Mouse (Mus musculus) adrenal gland, postnatal 10 days (tissue): ENCODE measurements around the gene Capn5. TPM values are rescaled to one million over a fixed set of nuclear protein-coding genes. Genes with fewer than 3 reads are reported as not detected.
"Not testable (repeated sequence)": the region's sequence is repeated elsewhere in the genome, so short reads cannot be mapped to it uniquely, and the experiment has no call there.

Experiments used
- DNase-seq: peaks from one replicate; pipeline ENCODE4 v3.0.0; 2021; ENCODE audit warnings: mixed read lengths
- long read RNA-seq, 2 experiments: library from polyadenylated mRNA; stranded (forward); transcript quantifications; one replicate each; pipeline ENCODE4 v2.0.0; 2021
- total RNA-seq, 2 experiments: library from RNA; stranded (reverse); gene quantifications; 2 replicates each; pipeline ENCODE4 v1.2.3; 2021

The Capn5 gene
- total RNA-seq, result 10 to 100 TPM in 1 of 2 experiments, 1 to 10 TPM in 1; 8.2 to 13.4 TPM
- long read RNA-seq, experiment 1, partial matches to known transcripts, result 0 of 3 reads
- long read RNA-seq, experiment 1, other reads (novel, unspliced or antisense), result 3 of 3 reads
- long read RNA-seq, experiment 2, full-length matches to known transcripts, result 2 of 4 reads
- long read RNA-seq, experiment 2, partial matches to known transcripts, result 0 of 4 reads
- long read RNA-seq, experiment 2, other reads (novel, unspliced or antisense), result 2 of 4 reads

DNA sequence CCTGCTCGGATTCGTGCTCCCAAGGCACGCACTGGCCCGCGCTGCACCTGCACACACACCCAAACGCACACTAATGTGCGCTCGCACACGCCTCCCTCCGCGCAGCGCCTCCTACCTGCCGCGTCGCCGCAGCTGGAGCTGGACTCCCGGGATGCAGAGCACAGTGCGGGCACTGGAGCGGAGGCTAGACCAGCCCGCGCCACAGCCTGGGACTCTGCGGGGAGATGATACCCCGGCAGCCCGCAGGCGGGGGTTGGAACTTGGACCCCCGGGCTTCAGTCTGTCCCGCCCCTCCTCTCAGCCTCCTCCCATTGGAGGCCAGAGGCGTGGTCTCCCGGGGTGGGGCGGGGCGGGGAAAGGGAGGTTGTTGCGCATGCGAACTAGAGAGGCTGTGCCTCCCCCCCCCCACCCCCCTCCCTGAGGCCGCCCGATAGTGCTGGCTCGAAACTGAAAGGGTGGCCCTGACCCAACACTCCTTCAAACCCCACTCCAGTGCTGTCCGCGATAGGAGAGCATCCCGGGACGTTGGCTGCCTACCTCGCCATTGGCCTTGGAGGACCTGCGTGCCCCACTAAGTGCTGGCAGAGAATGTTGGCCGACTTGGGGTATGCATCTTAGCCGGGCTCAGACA lies at the start of gene Capn5:
Gene Capn5, minus strand, starts transcription at position 346 of the 631 bp plus-strand sequence.
- DNase-seq, result peak; percentile 76

DNA sequence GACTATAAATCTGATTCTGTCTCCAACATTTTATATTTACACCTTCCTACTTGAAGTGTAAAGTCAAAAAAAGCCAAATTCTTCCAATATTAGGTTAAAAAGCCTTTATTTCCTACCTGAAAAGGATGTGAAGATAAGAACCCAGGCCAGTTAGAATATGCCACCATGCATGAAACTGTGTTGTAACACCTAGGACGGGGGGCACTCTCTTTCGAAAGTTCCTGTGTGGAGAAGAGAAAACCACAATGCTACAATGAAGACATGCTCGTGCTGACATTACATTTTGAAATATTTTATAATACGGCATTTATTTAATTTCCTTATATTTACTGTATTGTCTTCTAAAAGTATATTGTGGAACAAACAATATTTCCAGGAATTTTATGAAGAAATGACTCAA lies 45.7 kb upstream of the Capn5 start:
- DNase-seq, result no peak

DNA sequence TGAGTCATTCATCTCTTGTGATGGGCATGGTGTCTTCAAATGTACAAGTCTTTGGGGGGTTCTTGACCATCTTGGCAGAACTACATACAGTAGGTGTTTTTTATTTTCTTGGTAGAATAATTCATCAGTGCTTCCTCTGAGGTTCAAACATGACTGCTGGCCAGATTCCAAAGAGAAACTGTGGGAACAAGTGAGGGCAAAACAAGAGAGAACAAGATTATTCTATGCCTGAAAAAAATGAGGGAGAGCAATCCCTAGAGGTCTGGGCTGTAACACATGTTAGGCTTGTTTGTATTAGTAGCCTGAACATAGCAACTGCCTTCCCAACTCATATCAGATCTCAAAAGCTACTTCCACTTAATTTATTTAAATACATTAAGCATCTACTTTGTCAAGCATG lies 38.6 kb upstream of the Capn5 start:
- DNase-seq, result no peak

DNA sequence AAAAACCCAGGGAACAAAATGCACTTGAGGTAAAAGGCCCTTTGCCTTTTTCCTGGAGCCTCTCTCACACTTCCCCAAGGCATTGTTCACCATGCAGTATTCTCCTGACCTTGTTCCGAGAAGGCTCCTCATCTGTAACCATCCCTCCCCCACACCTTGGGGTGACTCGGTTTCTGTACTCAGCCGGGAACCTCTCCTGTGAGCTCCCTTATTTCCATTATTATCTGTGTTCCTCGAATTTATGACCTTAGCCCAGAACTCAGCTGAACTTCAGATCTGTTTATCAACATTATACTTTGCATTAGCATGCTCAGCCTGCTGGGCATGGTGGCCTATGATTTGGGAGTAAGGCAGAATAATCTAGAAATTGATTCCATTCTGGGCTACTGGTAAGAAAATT lies 24.9 kb upstream of the Capn5 start:
- DNase-seq, result no peak

DNA sequence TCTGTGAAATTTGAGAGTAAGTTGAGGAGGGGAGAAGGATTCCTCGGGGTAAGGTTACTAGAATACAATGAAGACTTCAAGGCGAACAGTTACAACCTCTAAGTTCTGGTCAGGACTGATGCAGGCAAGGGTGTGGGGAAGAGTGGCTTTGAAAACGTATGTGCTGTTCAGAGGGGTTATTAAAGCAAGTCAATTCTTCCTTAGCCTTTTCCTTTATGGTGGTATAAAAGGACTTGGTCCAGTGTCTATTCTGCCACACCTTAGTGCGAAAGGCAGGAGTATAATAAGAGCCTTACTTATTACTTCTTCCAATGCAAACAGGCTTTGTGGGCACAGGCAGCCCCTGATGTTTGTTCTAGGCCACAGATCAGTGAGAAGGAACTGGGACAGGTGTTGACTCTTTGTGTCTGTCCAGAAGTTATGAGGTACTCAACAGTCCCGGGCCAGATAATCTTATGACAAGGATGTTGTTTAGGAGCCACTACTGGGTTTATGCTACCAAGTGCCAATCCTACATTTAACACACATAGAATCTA lies 23.5 kb upstream of the Capn5 start:
- no peak for DNase-seq

DNA sequence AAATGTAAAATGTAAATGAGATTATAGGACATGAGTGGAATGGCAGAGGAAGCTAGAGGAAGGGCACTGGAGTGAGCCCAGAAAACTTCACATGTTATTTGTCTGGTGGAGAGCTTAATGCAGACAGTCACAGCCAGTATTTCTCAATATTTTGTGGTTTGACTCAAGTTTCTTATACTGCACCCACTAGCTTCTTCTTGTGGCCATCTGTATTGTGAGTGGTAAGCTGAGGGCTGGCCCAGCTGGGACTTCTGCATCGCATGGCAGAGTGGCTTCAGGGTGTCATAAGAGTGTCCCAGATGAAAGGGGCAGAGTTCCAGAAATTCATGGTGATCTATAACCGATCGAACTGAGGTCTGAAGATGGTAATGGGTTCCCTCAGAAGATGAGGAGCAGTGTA lies 22.3 kb upstream of the Capn5 start:
- DNase-seq, result no peak

DNA sequence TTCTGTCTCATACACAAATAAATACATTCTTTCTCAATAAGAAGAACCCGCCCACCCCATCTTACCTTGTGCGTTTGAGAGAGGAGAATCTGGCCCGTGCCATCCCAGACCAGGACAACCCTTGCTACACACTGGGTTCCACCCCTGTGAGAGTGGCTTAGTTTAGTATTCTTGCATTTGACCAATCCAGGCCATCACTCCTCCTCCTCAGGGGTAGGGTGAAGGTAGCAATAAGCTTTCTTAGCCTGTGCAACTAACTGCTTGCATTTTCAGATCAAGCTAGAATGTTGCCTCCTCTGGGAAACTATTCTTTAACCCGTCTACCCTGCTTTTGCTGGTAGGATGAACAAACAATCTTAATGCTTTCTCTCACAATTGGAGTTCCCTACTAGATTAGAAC lies 21.3 kb upstream of the Capn5 start, which contains the start of gene B3gnt6:
Gene B3gnt6, minus strand, starts transcription at position 101 of the 400 bp plus-strand sequence.
- no peak for DNase-seq

DNA sequence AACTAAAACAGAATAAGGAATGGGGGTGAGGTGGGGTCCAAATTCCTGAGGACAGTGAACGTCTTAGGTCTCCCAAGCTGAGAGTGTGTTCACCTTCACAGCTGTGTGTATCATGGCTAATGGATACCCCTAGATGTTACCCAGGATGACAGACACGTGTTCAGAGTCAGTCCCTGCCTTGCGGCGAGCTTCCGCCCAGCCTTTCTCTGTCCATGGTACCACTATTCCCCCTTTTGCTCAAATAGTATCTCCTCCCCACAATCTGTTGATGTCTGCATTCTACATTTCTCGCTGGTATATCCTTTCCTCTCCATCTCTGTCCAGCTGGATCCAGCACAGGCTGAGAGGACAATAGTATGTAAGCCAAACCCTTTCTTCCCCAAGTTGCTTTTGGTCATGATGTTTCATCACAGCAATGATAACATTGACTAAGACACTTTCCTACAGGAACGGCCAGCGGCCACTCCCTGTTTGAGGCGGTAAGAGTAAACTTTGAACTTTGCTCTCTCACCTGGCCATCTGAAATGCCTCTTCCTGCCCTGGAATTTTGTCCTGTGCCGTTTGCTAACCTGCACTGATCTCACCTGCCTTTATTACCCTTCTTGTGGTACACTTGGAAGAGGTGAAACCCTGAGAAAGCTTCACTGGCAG lies 17.2 kb upstream of the Capn5 start:
- DNase-seq, result no peak

DNA sequence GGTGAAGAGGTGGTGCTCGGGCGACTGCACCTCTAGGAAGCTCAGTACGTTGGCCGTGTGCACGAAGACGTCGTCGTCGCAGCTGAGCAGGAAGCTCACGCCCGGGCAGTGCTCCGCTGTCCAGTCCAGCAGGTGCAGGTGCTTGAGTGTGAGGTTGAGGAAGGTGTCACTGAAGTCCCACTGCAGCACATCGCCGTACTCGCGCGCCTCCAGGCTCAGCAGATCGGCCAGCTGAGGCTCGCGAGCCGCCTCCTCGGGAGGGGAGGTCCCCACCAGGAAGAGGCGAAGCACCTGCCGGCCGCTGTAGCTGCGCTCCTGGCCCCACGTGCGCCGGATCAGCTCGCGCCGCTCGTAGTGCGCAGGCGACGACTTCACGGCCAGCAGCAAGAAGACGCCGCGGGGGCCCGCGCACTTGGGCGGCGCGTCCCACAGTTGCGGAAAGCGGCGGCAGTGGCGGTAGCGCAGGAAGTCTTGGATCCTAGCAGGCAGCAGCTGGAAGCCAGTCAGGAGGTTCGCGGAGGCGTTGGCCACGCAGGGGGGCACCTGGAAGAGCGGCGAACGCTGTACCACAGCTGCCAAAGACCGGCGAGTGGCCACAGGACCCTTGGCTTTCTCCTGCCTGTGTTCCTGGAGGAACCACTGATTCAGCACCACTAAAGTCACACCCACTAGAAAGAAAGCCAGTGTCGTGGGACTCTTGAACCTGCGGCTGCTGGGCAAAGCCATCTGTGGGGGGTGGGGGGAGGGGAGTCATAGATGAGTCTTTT lies 16.1 kb upstream of the Capn5 start:
- DNase-seq, result peak; percentile 41

DNA sequence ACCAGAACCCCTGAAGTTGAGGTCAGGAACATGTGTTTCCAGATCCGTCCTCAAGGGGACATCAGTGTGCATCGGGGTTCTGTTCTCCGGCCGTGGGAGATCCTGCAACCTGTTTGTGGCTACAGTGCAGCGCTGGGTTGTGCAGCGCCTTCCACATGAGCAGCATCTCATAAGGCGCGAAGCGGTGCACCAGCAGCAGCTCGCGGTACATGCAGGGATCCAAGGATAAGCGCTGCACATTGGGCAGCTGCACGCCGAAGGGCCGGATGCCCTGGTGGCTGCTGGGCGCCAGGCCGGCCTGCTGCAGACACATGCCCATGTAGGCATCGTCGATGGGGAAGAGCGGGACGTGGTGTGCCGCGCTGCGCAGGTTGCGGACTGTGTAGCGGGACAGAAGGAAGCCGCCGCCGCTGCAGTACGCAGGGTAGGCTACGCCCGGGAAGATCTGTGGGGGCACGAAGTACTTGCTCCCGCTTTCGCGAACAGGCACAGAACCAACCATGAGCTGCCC lies 15.5 kb upstream of the Capn5 start:
- peak; percentile 48 for DNase-seq

DNA sequence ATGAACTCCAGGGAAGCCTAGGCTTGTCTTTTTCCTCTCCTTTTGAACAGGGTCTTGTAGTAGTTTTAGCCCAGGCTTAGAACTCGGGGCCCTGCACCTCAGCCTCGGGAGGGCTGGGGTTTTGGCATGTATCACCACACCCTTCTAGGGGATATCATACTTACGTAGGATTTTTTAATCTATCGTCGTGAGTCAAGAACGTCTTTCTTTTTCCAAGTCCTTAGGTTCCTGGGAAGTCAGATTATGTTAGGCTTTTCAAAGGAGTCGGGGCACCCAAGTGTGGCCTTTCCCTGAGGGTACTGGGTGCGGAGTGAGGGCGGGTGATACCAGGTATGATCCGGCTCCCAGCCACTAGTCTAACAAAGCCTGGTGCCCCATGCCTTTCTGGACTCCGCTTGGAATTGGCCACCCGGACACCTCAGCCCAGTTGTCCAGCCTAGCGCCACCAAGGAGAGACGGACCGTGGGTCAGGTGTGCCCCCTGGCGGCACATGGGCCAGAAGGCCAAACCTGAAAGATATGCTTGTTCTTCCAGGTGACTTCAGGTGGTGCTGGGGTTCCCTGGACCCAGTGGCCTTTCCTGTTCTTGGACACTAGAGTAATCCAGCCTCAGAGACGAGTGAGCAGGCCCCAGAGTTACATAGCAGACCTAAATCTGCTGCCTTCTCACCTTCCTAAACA lies 13.6 kb upstream of the Capn5 start:
- peak; percentile 49 for DNase-seq

DNA sequence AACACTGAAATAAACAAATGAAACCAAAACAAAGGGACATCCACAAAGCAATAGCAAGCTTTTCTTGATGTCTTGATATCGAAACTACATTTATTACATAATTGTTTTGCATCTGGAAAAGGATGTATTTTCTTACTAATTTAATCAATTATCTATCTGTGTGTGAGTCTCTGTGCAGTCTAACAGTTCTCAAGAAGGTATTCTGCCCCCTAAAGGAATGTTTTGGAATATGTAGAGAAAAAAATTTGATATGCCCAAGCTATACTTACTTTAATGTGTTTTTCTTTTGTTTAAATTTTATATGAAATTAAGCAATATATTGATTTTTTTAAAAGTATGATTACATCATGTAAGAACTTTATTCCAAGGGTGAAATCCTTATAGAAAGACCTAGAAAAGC lies 12.5 kb upstream of the Capn5 start:
- no peak for DNase-seq

DNA sequence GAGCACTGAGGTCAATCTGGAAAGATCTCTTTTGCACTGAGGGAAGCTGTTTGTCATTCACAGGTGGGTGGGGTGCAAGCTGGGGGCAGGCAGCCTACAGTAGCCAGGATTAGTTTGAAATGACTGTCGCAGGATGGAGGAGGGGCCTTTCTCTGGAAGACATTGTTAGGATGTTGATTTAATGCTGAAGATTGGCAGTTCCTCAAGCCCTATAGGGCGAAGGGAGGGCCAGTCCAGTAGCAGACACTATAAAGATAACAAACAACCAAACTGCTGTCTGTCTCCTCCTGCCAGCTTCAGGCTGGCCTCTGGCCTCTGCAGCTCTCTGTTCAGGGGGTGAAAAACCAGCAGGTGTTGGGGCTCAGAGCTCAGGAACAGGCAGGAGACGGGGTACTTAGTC lies 11.7 kb upstream of the Capn5 start:
- DNase-seq, result no peak

DNA sequence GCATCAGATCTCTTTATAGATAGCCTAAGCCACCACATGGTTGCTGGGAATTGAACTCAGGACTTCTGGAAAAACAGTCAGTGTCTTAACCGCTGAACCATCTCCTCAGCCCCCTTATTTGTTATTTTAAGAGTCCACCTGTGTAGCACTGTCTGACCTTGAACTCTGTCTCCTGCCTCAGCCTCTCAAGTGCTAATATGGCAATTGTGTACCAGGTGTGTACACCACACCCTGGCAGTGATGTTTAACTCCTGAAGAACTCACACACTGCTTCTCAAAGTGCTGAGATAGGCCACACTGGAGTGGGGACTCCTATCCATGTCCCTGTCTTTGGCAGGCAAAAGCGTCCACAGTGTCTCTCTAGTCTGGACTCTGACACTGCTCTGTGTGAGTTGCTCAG lies 10.6 kb upstream of the Capn5 start:
- no peak for DNase-seq

DNA sequence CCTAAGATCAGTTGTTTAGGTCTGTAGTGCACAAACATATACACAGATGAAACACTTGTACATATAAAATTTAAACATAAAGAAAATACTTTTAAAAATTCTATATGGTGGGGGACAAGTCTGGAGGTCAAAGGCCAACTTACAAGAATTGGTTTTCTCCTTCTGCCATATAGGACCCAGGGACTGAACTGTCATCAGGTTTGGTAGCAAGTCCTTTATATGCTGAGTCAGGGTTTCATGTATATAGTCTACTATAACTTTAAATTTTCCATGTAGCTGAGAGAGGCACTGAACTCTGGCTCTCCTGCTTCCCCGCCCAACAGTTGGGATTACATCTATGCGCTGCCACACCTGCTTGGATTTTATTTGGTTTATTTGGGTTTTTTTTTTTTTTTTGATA lies 10.2 kb upstream of the Capn5 start:
- no peak for DNase-seq

DNA sequence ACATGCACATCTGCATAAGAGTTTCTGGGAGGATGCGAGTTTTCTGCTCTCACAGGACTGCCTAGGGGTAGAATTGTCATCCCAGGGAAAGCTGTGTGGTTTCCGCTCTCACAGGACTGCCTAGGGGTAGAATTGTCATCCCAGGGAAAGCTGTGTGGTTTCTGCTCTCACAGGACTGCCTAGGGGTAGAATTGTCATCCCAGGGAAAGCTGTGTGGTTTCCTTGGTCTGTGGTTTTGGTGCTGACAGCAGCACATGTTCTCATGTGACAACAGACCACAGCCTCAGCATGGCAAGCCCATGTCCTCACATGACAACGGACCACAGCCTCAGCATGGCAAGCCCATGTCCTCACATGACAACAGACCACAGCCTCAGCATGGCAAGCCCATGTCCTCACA lies 9.3 kb upstream of the Capn5 start:
- DNase-seq, result not testable (repeated sequence)

DNA sequence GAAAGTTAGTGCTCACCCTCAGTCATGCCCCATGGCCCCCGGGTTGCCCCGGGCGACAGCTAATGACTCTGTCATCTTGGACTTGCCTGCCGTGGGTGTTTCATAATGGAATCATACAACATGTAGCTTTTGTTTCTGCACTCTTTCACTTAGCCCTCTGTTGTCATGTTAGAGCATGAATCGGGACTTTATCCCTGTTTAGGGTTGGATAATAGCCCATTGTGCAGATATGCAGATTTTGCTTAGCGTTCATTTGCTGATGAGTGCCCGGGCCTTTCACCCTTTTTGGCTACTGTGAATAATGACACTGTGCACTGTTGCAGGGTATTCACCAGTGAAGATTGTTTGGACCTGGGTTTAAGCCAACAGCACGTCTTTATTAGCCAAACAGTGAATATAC lies 8.6 kb upstream of the Capn5 start:
- no peak for DNase-seq

DNA sequence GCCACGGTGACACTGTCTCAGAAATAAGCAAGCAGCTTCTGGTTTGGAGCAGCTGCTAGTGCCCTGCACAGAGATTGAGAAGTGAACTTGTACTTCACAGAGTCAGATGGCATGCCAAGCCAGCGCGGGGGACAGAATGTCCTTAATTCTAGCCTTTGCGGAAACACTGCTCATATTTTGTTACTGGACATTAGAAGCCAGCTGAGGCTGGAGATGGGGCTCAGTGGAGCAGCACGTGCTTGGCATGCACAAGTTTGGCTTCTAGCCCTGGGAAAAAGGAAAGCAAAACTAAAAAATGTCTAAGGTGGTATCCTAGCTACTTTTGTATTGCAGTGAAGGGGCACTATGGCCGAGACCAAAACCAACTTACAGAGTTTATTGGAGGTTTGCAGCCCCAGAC lies 7.3 kb upstream of the Capn5 start:
- DNase-seq, result no peak

DNA sequence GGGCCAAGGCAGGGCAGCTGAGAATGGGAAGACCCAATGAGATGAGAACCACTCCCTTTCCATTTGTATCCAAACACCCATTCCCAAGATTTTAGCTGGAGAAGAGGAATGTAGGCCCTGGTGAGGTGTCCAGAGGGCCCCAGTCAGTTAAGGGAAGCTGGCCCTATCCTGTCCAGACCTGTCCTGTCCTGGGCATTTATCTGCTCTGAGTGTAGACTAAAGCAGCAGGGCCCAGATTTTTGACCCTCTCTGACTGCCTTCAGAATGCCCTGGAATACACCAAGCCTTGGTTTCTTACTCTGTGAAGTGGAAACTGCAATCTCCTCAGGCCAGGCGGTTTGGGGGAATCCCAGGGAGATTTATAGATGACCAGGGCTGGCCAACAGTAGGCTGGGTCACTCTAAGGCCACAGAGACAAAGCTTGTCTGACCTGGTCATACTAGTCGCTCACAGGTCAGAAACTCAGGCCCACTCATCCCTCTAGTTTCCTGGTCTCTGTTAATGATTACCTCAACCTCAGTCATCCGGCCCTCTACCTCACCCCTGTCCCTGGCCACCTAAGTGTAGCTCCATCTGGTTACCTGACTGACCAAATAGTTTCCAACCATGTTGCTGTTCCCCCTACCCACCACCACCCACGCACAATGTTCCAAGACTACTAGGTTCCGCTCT lies 622 bp upstream of the Capn5 start:
- DNase-seq, result no peak

DNA sequence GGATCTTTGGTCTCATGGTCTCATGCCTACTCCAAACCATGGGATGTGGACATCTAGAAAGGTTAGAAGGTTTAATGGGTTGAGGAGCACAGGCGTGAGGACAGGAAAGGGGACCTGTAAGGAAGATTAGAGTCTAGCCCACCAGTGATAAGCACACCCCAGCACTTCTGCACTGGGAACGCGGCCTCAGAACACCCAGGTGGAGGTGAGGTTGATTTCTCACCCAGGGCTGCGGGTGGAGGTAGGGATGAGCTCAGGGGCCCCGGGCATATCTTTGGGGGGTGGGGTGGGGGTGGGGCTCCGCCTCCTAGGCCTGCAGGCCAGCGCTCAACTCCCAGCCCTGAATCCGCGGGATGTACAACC lies 527 bp downstream of the Capn5 start:
- no peak for DNase-seq

DNA sequence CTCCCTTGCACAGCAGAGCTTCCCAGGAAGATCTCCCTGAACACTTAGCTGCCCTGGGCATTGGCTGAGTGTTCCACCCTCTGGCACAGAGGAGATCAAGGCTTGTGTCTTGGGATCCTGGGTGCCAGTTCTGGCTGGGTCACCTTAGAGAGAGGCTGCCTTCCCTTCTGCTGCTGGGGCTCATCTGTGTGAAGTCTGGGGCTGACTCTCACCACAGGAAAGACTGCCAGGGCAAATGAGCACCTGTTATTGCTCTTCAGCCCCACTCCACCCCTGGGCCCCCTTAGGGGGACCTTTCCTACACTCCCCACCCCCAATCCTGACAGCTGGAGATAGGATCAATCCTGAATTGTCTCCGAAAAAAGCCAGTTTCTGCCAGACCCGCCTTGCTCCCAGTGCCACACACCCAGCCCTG lies 996 bp downstream of the Capn5 start:
- no peak for DNase-seq
